Mouse (Mus musculus) intestine, embryonic 16.5 days (tissue): ENCODE results near the gene Gtf2h3. TPM values are rescaled to one million over a fixed set of nuclear protein-coding genes. Genes with fewer than 3 reads are reported as not detected.
A peak's percentile ranks its signal among the peaks of the same experiment; 100 is the strongest.
"Not testable (repeated sequence)": the region's sequence is repeated elsewhere in the genome, so short reads cannot be mapped to it uniquely, and the experiment has no call there.

Source experiments
- ATAC-seq: fragments of 200-750 bp; cut with Nextera tagmentation; 2 replicates; pipeline ENCODE4 v1.8.0; 2017; ENCODE audit warnings: moderate TSS enrichment, moderate library complexity
- H3K27ac ChIP-seq: fragments of 300-500 bp; sonication (generic); 2 replicates; pipeline ENCODE4 v1.5.1; 2014; ENCODE audit warnings: mild to moderate bottlenecking, low read length
- H3K27me3 ChIP-seq: fragments of 300-500 bp; sonication (generic); replicated peaks from 2 replicates; pipeline ENCODE4 v1.6.1; 2014; ENCODE audit warnings: low read length, control low read depth, mixed read lengths; ENCODE audit not compliant: control insufficient read depth, insufficient read depth
- H3K36me3 ChIP-seq: fragments of 300-500 bp; sonication (generic); 2 replicates; pipeline ENCODE4 v1.6.1; 2014; ENCODE audit warnings: low read length, control low read depth; ENCODE audit not compliant: control insufficient read depth, insufficient read depth
- H3K4me1 ChIP-seq: fragments of 300-500 bp; sonication (generic); 2 replicates; pipeline ENCODE4 v1.6.1; 2014; ENCODE audit warnings: low read length, control low read depth, mixed read lengths; ENCODE audit not compliant: control insufficient read depth, insufficient read depth
- H3K4me2 ChIP-seq: fragments of 300-500 bp; sonication (generic); 2 replicates; pipeline ENCODE4 v1.6.1; 2014; ENCODE audit warnings: low read depth, low read length, control low read depth
- H3K4me3 ChIP-seq: fragments of 300-500 bp; sonication (generic); 2 replicates; pipeline ENCODE4 v1.5.1; 2014; ENCODE audit warnings: mild to moderate bottlenecking, low read length
- H3K9ac ChIP-seq: fragments of 300-500 bp; sonication (generic); 2 replicates; pipeline ENCODE4 v1.6.1; 2014; ENCODE audit warnings: low read depth, low read length
- H3K9me3 ChIP-seq: fragments of 300-500 bp; sonication (generic); 2 replicates; pipeline ENCODE4 v1.6.1; 2016; ENCODE audit warnings: low read length, control low read depth; ENCODE audit not compliant: control insufficient read depth
- WGBS: fragments of 180-500 bp; shearing (Covaris S2); extraction: QIAGEN DNeasy Blood & Tissue Kit; methylation state at CpG from one replicate; pipeline ENCODE4 v1.1.7; 2014; 5-methylcytosine and 5-hydroxymethylcytosine counted together
- polyA plus RNA-seq: library from polyadenylated mRNA; unstranded; fragments of >200 nt; fragmentation: Nextera tagmentation; extraction: Ambion mirVana; gene quantifications from 2 replicates; pipeline ENCODE4 v1.2.1, GENCODE M21; 2015

Gtf2h3 gene
- polyA plus RNA-seq, 1 experiment from 2014 or later, result 52.2 TPM

DNA sequence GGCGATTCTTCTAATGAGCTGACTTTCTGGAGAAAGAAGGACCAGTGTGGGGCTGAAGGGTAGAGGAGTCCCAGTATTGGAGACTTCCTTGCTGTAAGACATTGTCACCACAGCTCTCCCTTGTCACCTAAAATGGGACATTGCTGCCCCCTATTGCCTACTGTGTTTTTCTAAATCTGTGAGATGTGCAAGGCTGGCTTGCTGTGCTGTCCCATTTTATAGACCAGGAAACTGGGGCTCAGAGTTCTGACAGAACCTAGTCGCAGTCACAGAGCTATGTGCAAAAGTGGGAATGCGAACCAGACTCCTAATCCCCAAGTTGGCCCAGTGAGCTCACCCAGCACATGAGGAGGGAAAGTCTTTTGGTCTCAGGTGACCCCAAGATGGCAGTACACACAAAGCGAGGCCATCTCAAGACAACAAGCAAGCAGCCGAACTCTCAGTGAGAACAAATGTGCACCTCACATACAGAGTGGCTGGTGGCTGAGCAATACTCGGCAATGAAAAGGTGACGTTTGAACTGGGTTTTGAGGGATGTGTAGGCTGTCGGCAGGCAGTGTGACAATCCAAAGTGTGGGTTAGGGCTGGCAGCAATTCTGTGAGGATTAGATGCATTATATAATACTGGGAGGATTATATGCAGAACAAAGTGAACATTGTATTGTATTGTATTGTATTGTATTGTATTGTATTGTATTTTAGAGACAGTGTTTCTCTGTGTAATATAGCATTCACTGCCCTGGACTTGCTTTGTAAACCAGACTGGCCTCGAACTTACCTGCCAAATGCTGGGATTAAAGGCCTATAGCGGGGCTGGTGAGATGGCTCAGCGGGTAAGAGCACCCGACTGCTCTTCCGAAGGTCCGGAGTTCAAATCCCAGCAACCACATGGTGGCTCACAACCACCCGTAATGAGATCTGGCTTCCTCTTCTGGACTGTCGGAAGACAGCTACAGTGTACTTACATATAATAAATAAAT is 39.8 kb upstream of the Gtf2h3 start:
- WGBS, result 78% methylated on average over 15 of the region's 16 CpGs
- H3K9ac ChIP-seq, result no peak overlapping the region
- ATAC-seq, result no peak
- H3K9me3 ChIP-seq, result no peaks in the 10 kb centered on the region
- H3K4me2 ChIP-seq, result no peak overlapping the region
- no peak overlapping the region for H3K4me3 ChIP-seq
- peaks cover 12% of the 10 kb centered on the region for H3K4me1 ChIP-seq
- H3K27ac ChIP-seq, result no peak overlapping the region
- H3K36me3 ChIP-seq, result 0 out of 2 replicates have a peak, but pooled peaks cover 3% of the 10 kb centered on the region
- no peaks in the 10 kb centered on the region for H3K27me3 ChIP-seq

- Histone ChIP-seq H3K4me2 (peak overlapping the region; percentile 55), H3K27me3 (no peaks in the 10 kb centered on the region), H3K9me3 (no peaks in the 10 kb centered on the region), H3K4me1 (peaks cover 12% of the 10 kb centered on the region), H3K27ac (no peak overlapping the region), H3K36me3 (0 out of 2 replicates have a peak, but pooled peaks cover 3% of the 10 kb centered on the region), H3K9ac (peak overlapping the region; percentile 94; the same call in 1 of the 2 replicates), H3K4me3 (peak overlapping the region; percentile 94)
- no peak for ATAC-seq
- 76% methylated on average over 4 of the region's 4 CpGs for WGBS
These were observed 39.0 kb upstream of the Gtf2h3 start for GRCm38 (mm10) chr5:124539905-124540304.

DNA sequence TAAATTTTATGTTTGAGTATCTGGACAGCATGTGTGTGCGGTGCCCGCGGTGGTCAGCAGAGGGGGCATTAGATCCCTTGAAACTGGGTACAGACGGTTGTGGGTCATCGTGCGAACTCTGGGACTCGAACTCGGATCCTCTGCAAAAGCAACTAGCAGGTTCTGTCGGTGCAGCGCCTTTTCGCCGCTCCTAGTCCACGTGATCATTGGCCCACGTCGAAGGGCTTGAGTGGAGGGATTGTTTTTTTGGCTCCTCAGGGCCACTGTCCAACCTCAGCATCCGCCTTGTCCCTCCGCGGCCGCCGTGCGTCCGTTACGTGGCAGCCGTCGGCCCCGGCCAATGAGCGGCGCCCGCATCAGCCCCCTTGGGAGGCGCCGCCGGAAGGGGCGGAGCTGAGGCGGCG is 38.6 kb upstream of the Gtf2h3 start, which contains the start of gene Tmed2:
TSS of gene Tmed2 (plus strand) at position 313 of the 404 bp plus-strand sequence.
- ATAC-seq, result peak; percentile 94
- peak within 1 kb of the TSS; percentile 94 for H3K4me3 ChIP-seq
- peak within 1 kb of the TSS; percentile 94 for H3K9ac ChIP-seq
- WGBS, result under 1% methylated on average over 34 of the region's 35 CpGs
- no peaks in the 10 kb centered on the region for H3K9me3 ChIP-seq
- H3K27ac ChIP-seq, result peak within 1 kb of the TSS; percentile 86
- peak within 1 kb of the TSS; percentile 84 for H3K4me2 ChIP-seq
- 0 out of 2 replicates have a peak, but pooled peaks cover 3% of the 10 kb centered on the region for H3K36me3 ChIP-seq
- peaks cover 16% of the 10 kb centered on the region for H3K4me1 ChIP-seq
- H3K27me3 ChIP-seq, result no peaks in the 10 kb centered on the region

- H3K36me3 ChIP-seq, result 0 out of 2 replicates have a peak, but pooled peaks cover 3% of the 10 kb centered on the region
- peak overlapping the region; percentile 94 for H3K9ac ChIP-seq
- peak overlapping the region; percentile 86 for H3K27ac ChIP-seq
- H3K4me1 ChIP-seq, result peaks cover 16% of the 10 kb centered on the region
- ATAC-seq, result peak; percentile 77
- H3K27me3 ChIP-seq, result no peaks in the 10 kb centered on the region
- WGBS, result under 1% methylated on average over 62 of the region's 89 CpGs
- H3K4me3 ChIP-seq, result peak overlapping the region; percentile 94
- no peaks in the 10 kb centered on the region for H3K9me3 ChIP-seq
- H3K4me2 ChIP-seq, result peak overlapping the region; percentile 84
These were observed 37.9 kb upstream of the Gtf2h3 start for GRCm38 (mm10) chr5:124540905-124541601.

DNA sequence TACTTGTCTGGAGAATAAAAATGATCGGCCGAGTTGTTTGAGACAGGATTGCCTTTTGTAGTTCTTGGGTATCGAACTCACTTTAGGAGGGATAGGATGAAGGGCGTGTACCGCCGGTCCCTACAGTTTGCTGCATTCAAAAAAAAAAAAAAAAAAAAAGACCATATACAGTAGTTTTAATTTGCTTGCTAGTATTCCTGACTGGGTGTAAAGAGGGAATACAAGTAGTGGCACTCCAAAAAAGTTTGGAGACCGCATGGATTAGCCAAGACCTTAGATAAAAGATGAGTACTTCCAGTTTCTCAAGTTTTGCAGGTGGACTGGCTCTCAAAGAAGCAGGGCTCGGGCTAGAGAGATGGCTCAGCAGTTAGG is 37.4 kb upstream of the Gtf2h3 start:
- H3K27me3 ChIP-seq, result no peaks in the 10 kb centered on the region
- WGBS, result 6% methylated on average over 8 of the region's 8 CpGs

DNA sequence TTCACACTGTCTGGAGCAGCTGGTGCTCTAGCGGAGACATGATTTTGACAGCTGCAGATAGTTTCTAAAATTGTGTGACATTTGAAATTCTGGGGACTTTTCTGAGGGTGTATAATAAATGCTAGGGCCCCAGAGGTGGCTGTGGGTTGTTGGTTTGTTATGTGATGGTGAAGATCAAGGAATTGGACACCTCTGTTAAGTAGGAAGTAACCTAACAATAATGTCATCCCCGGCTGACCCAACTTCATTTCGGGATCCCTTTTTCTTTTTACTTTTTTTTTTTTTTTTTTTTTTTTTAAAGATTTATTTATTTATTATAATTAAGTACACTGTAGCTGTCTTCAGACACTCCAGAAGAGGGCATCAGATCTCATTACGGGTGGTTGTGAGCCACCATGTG is 28.2 kb upstream of the Gtf2h3 start:
- ATAC-seq, H3K4me3 ChIP-seq, H3K36me3 ChIP-seq: not testable (repeated sequence)

More for the DNA sequence above, 37.4 kb upstream of the Gtf2h3 start:
- Histone ChIP-seq H3K36me3 (peaks cover 7% of the 10 kb centered on the region; the same call in 1 of the 2 replicates), H3K4me1 (peaks cover 15% of the 10 kb centered on the region), H3K9ac (peak overlapping the region; percentile 94), H3K27ac (no peak overlapping the region; the same call in 1 of the 2 replicates), H3K9me3 (no peaks in the 10 kb centered on the region), H3K4me3 (peak overlapping the region; percentile 94), H3K4me2 (peak overlapping the region; percentile 84)
- ATAC-seq, result no peak

DNA sequence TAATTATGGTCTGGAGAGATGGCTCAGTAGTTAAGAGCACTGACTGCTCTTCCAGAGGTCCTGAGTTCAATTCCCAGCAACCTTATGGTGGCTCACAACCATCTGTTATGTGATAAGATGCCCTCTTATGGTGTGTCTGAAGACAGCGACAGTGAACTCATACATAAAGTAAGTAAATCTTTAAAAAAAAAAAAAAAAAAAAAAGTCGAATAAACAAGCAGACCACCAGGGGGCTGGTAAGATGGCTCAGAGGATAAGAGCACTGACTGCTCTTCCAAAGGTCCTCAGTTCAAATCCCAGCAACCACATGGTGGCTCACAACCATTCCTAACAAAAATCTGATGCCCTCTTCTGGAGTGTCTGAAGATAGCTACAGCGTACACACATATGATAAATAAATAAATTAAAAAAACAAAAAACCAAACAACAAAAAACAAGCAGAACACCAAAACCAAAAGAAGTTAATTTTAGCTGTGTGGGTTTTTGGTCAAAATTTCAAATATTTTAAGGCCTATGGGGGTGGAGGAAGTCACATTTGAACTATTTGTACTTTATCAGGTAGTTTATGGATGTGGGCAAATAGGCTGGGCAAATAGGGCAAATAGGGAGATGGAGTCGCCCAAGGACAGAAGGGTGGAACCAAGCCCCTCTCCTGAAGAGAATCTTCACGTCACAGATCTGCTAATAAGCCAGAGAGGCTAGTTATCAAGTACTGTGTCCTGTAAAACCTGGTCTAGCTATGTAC is 27.4 kb upstream of the Gtf2h3 start:
- H3K27me3 ChIP-seq, H3K9me3 ChIP-seq, H3K4me1 ChIP-seq, ATAC-seq, H3K36me3 ChIP-seq: not testable (repeated sequence)
- Histone ChIP-seq H3K4me3 (peak overlapping the region; percentile 92), H3K9ac (peak overlapping the region; percentile 84), H3K4me2 (peak overlapping the region; percentile 68), H3K27ac (peak overlapping the region; percentile 82)
- WGBS, result 24% methylated on average over 5 of the region's 5 CpGs

More for the DNA sequence above, 28.2 kb upstream of the Gtf2h3 start:
- H3K4me1 ChIP-seq, H3K4me2 ChIP-seq, H3K27me3 ChIP-seq, H3K9me3 ChIP-seq, H3K9ac ChIP-seq, H3K27ac ChIP-seq: not testable (repeated sequence)
- 97% methylated on average over 3 of the region's 4 CpGs for WGBS

- Histone ChIP-seq H3K4me2 (peak overlapping the region; percentile 68), H3K27ac (peak overlapping the region; percentile 82), H3K9me3 (no peaks in the 10 kb centered on the region), H3K4me1 (peaks cover 8% of the 10 kb centered on the region; the same call in 1 of the 2 replicates), H3K27me3 (no peaks in the 10 kb centered on the region), H3K9ac (peak overlapping the region; percentile 84), H3K4me3 (peak overlapping the region; percentile 92), H3K36me3 (peaks cover 9% of the 10 kb centered on the region)
- WGBS, result 7% methylated on average over 9 of the region's 9 CpGs
- no peak for ATAC-seq
These were observed 26.9 kb upstream of the Gtf2h3 start for GRCm38 (mm10) chr5:124552094-124552472.
